Mouse (Mus musculus) hindbrain, embryonic 14.5 days (tissue): ENCODE results near the gene Anks1b. TPM values are rescaled to one million over a fixed set of nuclear protein-coding genes. Genes with fewer than 3 reads are reported as not detected.

Source experiments
- ATAC-seq: fragments of 200-750 bp; cut with Nextera tagmentation; 2 replicates; pipeline ENCODE4 v1.8.0; 2017; ENCODE audit warnings: moderate number of reproducible peaks, mild to moderate bottlenecking, moderate TSS enrichment, moderate library complexity; ENCODE audit not compliant: low FRiP score
- DNase-seq: peaks from one replicate; pipeline ENCODE4 v3.0.0-alpha.2; 2015; ENCODE audit warnings: low spot score
- H3K27ac ChIP-seq: fragments of 300-500 bp; sonication (generic); 2 replicates; pipeline ENCODE4 v1.5.1; 2014; ENCODE audit warnings: mild to moderate bottlenecking, moderate library complexity
- H3K27me3 ChIP-seq: fragments of 300-500 bp; sonication (generic); 2 replicates; pipeline ENCODE4 v1.6.1; 2014; ENCODE audit warnings: mild to moderate bottlenecking, low read length, mixed read lengths; ENCODE audit not compliant: control insufficient read depth, insufficient read depth
- H3K36me3 ChIP-seq: fragments of 300-500 bp; sonication (generic); replicated peaks from 2 replicates; pipeline ENCODE4 v1.6.1; 2014; ENCODE audit not compliant: control insufficient read depth, insufficient read depth
- H3K4me1 ChIP-seq: fragments of 300-500 bp; sonication (generic); replicated peaks from 2 replicates; pipeline ENCODE4 v1.6.1; 2014; ENCODE audit warnings: antibody characterized with exemption, low read length, mixed read lengths; ENCODE audit not compliant: control insufficient read depth, insufficient read depth
- H3K4me2 ChIP-seq: fragments of 300-500 bp; sonication (generic); replicated peaks from 2 replicates; pipeline ENCODE4 v1.6.1; 2014; ENCODE audit warnings: mild to moderate bottlenecking, moderate library complexity
- H3K4me3 ChIP-seq: fragments of 300-500 bp; sonication (generic); replicated peaks from 2 replicates; pipeline ENCODE4 v1.5.1; 2014; ENCODE audit warnings: mild to moderate bottlenecking, low read length
- H3K9ac ChIP-seq: fragments of 300-500 bp; sonication (generic); 2 replicates; pipeline ENCODE4 v1.6.1; 2014
- H3K9me3 ChIP-seq: fragments of 300-500 bp; sonication (generic); 2 replicates; pipeline ENCODE4 v1.6.1; 2016; ENCODE audit warnings: low read length; ENCODE audit not compliant: control insufficient read depth
- WGBS: fragments of 180-500 bp; shearing (Covaris S2); extraction: QIAGEN DNeasy Blood & Tissue Kit; methylation state at CpG from one replicate; pipeline ENCODE4 v1.1.7; 2014; 5-methylcytosine and 5-hydroxymethylcytosine counted together
- polyA plus RNA-seq: library from polyadenylated mRNA; unstranded; fragments of >200 nt; fragmentation: Nextera tagmentation; extraction: Ambion mirVana; gene quantifications from 2 replicates; pipeline ENCODE4 v1.2.1, GENCODE M21; 2014

Gene Anks1b
- polyA plus RNA-seq, 1 experiment from 2014 or later: 69.4 TPM

DNA sequence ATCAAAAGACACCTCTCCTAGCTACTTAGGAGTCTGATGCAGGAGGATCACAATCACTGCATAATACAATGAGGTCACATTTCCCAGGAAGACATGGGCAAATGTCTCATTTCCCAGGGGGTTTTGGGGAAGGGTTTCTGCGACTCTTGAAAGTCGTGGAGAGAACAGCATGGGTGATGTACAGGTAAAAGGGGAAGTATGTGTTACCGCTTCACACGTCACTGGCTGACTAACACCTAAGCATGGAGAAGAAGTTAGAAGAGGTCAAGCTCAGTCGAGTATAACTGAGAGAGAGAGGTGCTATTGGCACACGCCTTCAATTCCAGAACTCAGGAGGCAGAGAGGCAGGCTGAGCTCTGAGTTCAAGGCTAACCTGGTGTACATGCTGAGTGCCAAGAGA, 1117.0 kb downstream of the Anks1b start:
- Histone ChIP-seq H3K4me3 (no peak overlapping the region), H3K9me3 (no peaks in the 10 kb centered on the region), H3K9ac (no peak overlapping the region), H3K4me2 (no peak overlapping the region), H3K4me1 (no peaks in the 10 kb centered on the region), H3K27me3 (no peaks in the 10 kb centered on the region), H3K27ac (no peak overlapping the region), H3K36me3 (peaks cover 33% of the 10 kb centered on the region)
- DNase-seq (no peak), ATAC-seq (no peak)
- 92% methylated on average over 6 of the region's 6 CpGs for WGBS

DNA sequence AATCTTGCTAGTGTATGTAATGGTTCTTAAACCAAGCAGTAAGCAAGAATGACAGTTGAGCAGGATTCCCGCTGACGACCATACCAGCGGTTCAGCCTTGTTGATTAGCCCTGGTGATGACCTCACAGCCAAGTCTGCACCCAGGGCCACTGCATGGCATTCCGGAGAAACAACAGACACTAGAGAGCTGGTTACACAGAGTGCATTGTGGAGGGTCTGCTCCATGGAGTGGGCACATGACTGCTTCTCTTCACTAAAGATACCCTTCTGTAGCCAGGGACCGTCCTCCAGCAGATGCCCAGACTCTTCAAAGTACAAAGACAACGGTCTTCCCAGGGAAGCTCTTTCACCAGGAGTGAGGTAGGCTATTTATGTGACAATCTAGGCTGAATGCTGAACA, 1118.9 kb downstream of the Anks1b start:
- ATAC-seq (no peak), DNase-seq (no peak)
- 82% methylated on average over 6 of the region's 6 CpGs for WGBS
- Histone ChIP-seq H3K36me3 (peaks cover 48% of the 10 kb centered on the region), H3K4me3 (no peak overlapping the region), H3K4me2 (no peak overlapping the region), H3K9me3 (no peaks in the 10 kb centered on the region), H3K27ac (no peak overlapping the region), H3K9ac (no peak overlapping the region), H3K4me1 (no peaks in the 10 kb centered on the region), H3K27me3 (no peaks in the 10 kb centered on the region)

DNA sequence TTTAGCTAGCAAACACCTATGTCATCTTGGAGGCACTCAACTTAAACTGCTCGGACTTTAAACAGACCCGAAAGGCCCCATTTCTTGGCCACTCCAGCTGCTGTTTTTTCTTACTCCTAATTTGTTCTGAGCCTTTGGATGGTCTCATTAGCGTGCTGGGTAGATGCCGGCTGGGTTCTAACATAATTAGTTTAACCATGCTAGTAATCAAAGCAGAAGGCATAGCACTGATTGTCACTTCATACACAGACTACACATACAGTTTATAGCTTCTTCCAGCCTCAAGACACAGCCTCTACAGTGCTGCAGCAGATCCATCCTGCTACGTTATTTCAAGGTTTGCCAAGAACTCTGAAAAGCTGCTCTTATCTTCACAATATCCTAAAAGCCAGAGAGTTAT, 1120.6 kb downstream of the Anks1b start:
- DNase-seq: no peak

DNA sequence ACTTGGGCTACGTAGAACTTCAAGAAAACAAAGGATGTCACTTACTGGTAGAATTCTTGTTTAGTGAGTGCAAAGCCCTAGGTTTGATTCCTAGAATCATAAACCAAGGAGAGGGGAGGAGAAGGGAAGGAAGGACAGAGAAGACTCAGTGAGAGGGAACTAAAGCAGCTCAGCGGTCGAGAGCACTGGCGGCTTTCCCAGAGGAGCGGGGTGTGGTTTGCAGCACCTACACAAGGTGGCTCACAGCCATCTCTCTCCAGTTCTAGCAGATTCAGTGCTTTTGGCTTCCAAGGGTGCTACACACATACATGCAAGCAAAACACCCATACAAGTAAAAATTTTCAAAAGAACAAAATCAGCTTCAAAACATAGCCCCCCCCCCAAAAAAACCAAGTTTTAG, 1126.6 kb downstream of the Anks1b start:
- peaks cover 28% of the 10 kb centered on the region for H3K36me3 ChIP-seq
- no peaks in the 10 kb centered on the region for H3K9me3 ChIP-seq
- no peak overlapping the region for H3K9ac ChIP-seq
- no peak overlapping the region for H3K4me3 ChIP-seq
- ATAC-seq (no peak), DNase-seq (no peak)
- no peak overlapping the region for H3K27ac ChIP-seq
- no peak overlapping the region for H3K4me2 ChIP-seq
- no peaks in the 10 kb centered on the region for H3K4me1 ChIP-seq
- no peaks in the 10 kb centered on the region for H3K27me3 ChIP-seq
- 90% methylated on average over 5 of the region's 5 CpGs for WGBS

More for the DNA sequence above, 1120.6 kb downstream of the Anks1b start:
- ATAC-seq: no peak
- no peak overlapping the region for H3K27ac ChIP-seq
- peaks cover 44% of the 10 kb centered on the region for H3K36me3 ChIP-seq
- H3K4me2 ChIP-seq: no peak overlapping the region
- H3K9me3 ChIP-seq: no peaks in the 10 kb centered on the region
- no peaks in the 10 kb centered on the region for H3K27me3 ChIP-seq
- no peaks in the 10 kb centered on the region for H3K4me1 ChIP-seq
- 74% methylated on average over 5 of the region's 5 CpGs for WGBS
- no peak overlapping the region for H3K4me3 ChIP-seq
- H3K9ac ChIP-seq: no peak overlapping the region

DNA sequence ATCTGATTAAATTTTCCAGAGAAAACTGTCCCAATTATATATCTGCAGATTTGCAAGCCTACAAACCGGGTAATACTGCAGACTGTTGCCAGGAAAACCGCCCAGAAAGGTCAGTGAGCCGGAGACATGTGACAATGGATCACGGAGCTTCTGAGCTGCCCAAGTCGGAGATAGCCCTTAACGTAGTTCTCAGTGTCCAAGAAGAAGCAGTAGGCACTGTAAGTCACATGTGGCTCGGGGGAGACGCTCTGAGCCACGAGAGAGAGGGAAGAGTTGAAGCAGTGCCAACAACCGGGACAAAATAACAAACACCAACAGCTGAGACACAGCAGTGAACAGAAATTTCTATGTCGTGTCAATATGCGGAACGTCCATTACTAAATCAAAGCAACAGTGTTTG, 1128.1 kb downstream of the Anks1b start:
- Histone ChIP-seq H3K27me3 (no peaks in the 10 kb centered on the region), H3K36me3 (peaks cover 15% of the 10 kb centered on the region; the same call in 1 of the 2 replicates), H3K9me3 (no peaks in the 10 kb centered on the region), H3K4me3 (no peak overlapping the region), H3K9ac (no peak overlapping the region), H3K4me1 (no peaks in the 10 kb centered on the region), H3K4me2 (no peak overlapping the region), H3K27ac (no peak overlapping the region)
- ATAC-seq (no peak; the same call in 1 of the 2 replicates), DNase-seq (no peak)
- 60% methylated on average over 13 of the region's 13 CpGs for WGBS

DNA sequence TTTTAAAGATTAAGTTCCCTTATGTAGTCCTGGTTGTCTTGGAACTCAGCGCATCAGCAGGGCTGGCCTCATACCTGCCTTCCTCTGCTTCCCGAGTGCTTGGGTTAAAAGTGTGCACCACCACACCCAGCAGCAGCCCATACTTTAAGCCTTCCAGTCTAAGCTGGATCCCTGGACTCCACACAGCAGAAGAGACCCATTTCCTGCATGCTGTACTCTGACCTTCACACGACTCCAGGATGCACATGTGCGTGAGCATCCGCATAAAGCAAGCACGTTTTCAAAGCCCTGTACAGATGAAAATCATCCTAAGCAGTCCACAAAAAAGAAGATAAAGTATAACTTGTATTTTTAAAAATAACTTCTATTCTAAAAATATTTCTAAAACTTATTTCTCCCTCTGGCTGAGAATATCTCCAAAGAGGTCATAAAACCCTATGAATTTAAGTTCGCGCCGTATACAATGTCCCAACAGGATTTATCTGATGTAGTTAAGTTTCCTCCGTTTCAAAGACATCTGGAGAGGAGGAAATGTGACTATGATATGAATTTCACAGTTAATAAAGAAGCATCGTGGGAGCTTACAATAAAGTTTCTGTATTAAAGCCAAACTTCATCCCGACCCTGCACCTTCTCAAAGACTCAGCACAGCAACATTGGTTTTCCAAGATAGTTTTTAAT, 1132.7 kb downstream of the Anks1b start:
- WGBS: 88% methylated on average over 12 of the region's 12 CpGs
- no peak overlapping the region for H3K27ac ChIP-seq

More for the DNA sequence above, 1132.7 kb downstream of the Anks1b start:
- H3K4me2 ChIP-seq: no peak overlapping the region
- DNase-seq (no peak), ATAC-seq (no peak)
- peaks cover 17% of the 10 kb centered on the region for H3K36me3 ChIP-seq
- no peaks in the 10 kb centered on the region for H3K9me3 ChIP-seq
- no peak overlapping the region for H3K9ac ChIP-seq
- no peaks in the 10 kb centered on the region for H3K4me1 ChIP-seq
- no peak overlapping the region for H3K4me3 ChIP-seq
- H3K27me3 ChIP-seq: no peaks in the 10 kb centered on the region

Other genes with a start within 250 kb of the Anks1b start
- gene Scyl2, start 187.2 kb upstream of the Anks1b start, polyA plus RNA-seq: 15.6 and 18.5 TPM in 2 replicates
- gene Actr6, start 141.2 kb upstream of the Anks1b start, polyA plus RNA-seq: 53.2 and 58.4 TPM in 2 replicates
- 34.8 and 35.9 TPM in 2 replicates for gene Uhrf1bp1l, start 128.5 kb upstream of the Anks1b start, polyA plus RNA-seq